Mouse (Mus musculus): ENCODE data around the gene Arvcf. TPM values are rescaled to one million over a fixed set of nuclear protein-coding genes. Genes with fewer than 3 reads are reported as not detected.

Arvcf gene
- polyA plus RNA-seq, 1 experiment from 2014 or later = 64.6 TPM

GRCm38 (mm10) chr16:18370197-18370596 lies 22.2 kb downstream of the Arvcf start:
- no peaks in the 10 kb centered on the region for H3K27me3 ChIP-seq (ENCODE audit: control insufficient read depth, insufficient read depth, low read length)
- WGBS = 91% methylated on average over 3 of the region's 3 CpGs
- DNase-seq (ENCODE audit: low spot score) = no peak
- H3K4me3 ChIP-seq (replicated peaks; ENCODE audit: low read length) = no peak overlapping the region
- H3K27ac ChIP-seq = no peak overlapping the region
- H3K9ac ChIP-seq = no peak overlapping the region
- H3K4me1 ChIP-seq (replicated peaks; ENCODE audit: control insufficient read depth, insufficient read depth, low read length) = no peaks in the 10 kb centered on the region
- no peak overlapping the region for H3K4me2 ChIP-seq (replicated peaks)
- H3K36me3 ChIP-seq (replicated peaks; ENCODE audit: control insufficient read depth, insufficient read depth) = no peaks in the 10 kb centered on the region
- no peaks in the 10 kb centered on the region for H3K9me3 ChIP-seq (ENCODE audit: control insufficient read depth, low read length)
- ATAC-seq (ENCODE audit: low FRiP score) = no peak

GRCm38 (mm10) chr16:18373632-18374031 lies 25.6 kb downstream of the Arvcf start:
- Histone ChIP-seq H3K4me1 (replicated peaks; ENCODE audit: control insufficient read depth, insufficient read depth, low read length) (peaks cover 4% of the 10 kb centered on the region; the same call in 1 of the 2 replicates), H3K4me2 (replicated peaks) (no peak overlapping the region), H3K27ac (no peak overlapping the region), H3K27me3 (ENCODE audit: control insufficient read depth, insufficient read depth, low read length) (no peaks in the 10 kb centered on the region), H3K4me3 (replicated peaks; ENCODE audit: low read length) (no peak overlapping the region), H3K9ac (no peak overlapping the region), H3K9me3 (ENCODE audit: control insufficient read depth, low read length) (no peaks in the 10 kb centered on the region), H3K36me3 (replicated peaks; ENCODE audit: control insufficient read depth, insufficient read depth) (no peaks in the 10 kb centered on the region)
- no peak for DNase-seq (ENCODE audit: low spot score)
- ATAC-seq (ENCODE audit: low FRiP score) = no peak
- WGBS = 91% methylated on average over 4 of the region's 4 CpGs

GRCm38 (mm10) chr16:18376297-18376954 lies 28.4 kb downstream of the Arvcf start:
- H3K9me3 ChIP-seq (ENCODE audit: control insufficient read depth, low read length) = no peaks in the 10 kb centered on the region
- H3K27me3 ChIP-seq (ENCODE audit: control insufficient read depth, insufficient read depth, low read length) = no peaks in the 10 kb centered on the region
- H3K27ac ChIP-seq = no peak overlapping the region
- 88% methylated on average over 7 of the region's 7 CpGs for WGBS
- H3K4me1 ChIP-seq (replicated peaks; ENCODE audit: control insufficient read depth, insufficient read depth, low read length) = peaks cover 26% of the 10 kb centered on the region
- ATAC-seq (ENCODE audit: low FRiP score) (no peak), DNase-seq (ENCODE audit: low spot score) (no peak)
- no peaks in the 10 kb centered on the region for H3K36me3 ChIP-seq (replicated peaks; ENCODE audit: control insufficient read depth, insufficient read depth)
- no peak overlapping the region for H3K9ac ChIP-seq
- H3K4me3 ChIP-seq (replicated peaks; ENCODE audit: low read length) = no peak overlapping the region
- H3K4me2 ChIP-seq (replicated peaks) = no peak overlapping the region

- Histone ChIP-seq H3K9ac (no peak overlapping the region), H3K27me3 (ENCODE audit: control insufficient read depth, insufficient read depth, low read length) (no peaks in the 10 kb centered on the region), H3K4me3 (replicated peaks; ENCODE audit: low read length) (no peak overlapping the region), H3K4me1 (replicated peaks; ENCODE audit: control insufficient read depth, insufficient read depth, low read length) (peaks cover 33% of the 10 kb centered on the region), H3K4me2 (replicated peaks) (no peak overlapping the region), H3K36me3 (replicated peaks; ENCODE audit: control insufficient read depth, insufficient read depth) (no peaks in the 10 kb centered on the region), H3K9me3 (ENCODE audit: control insufficient read depth, low read length) (no peaks in the 10 kb centered on the region), H3K27ac (no peak overlapping the region)
- 23% methylated on average over 3 of the region's 3 CpGs for WGBS
- ATAC-seq (ENCODE audit: low FRiP score) (no peak), DNase-seq (ENCODE audit: low spot score) (no peak)
These were observed 29.2 kb downstream of the Arvcf start for GRCm38 (mm10) chr16:18377203-18377602.

- ATAC-seq (ENCODE audit: low FRiP score) (no peak), DNase-seq (ENCODE audit: low spot score) (no peak)
- peaks cover 36% of the 10 kb centered on the region for H3K4me1 ChIP-seq (replicated peaks; ENCODE audit: control insufficient read depth, insufficient read depth, low read length)
- no peak overlapping the region for H3K9ac ChIP-seq
- no peak overlapping the region for H3K27ac ChIP-seq
- no peaks in the 10 kb centered on the region for H3K27me3 ChIP-seq (ENCODE audit: control insufficient read depth, insufficient read depth, low read length)
- no peak overlapping the region for H3K4me3 ChIP-seq (replicated peaks; ENCODE audit: low read length)
- no peak overlapping the region for H3K4me2 ChIP-seq (replicated peaks)
- H3K36me3 ChIP-seq (replicated peaks; ENCODE audit: control insufficient read depth, insufficient read depth) = no peaks in the 10 kb centered on the region
- 34% methylated on average over 1 of the region's 1 CpGs for WGBS
- no peaks in the 10 kb centered on the region for H3K9me3 ChIP-seq (ENCODE audit: control insufficient read depth, low read length)
These were observed 30.5 kb downstream of the Arvcf start for GRCm38 (mm10) chr16:18378489-18378888.

GRCm38 (mm10) chr16:18379338-18380001 lies 31.5 kb downstream of the Arvcf start:
- no peak for DNase-seq (ENCODE audit: low spot score)
- H3K4me1 ChIP-seq (replicated peaks; ENCODE audit: control insufficient read depth, insufficient read depth, low read length) = peaks cover 44% of the 10 kb centered on the region
- no peaks in the 10 kb centered on the region for H3K36me3 ChIP-seq (replicated peaks; ENCODE audit: control insufficient read depth, insufficient read depth)
- H3K27ac ChIP-seq = peak overlapping the region; percentile 81
- no peak overlapping the region for H3K9ac ChIP-seq
- 44% methylated on average over 8 of the region's 8 CpGs for WGBS
- no peaks in the 10 kb centered on the region for H3K27me3 ChIP-seq (ENCODE audit: control insufficient read depth, insufficient read depth, low read length)
- no peak overlapping the region for H3K4me3 ChIP-seq (replicated peaks; ENCODE audit: low read length)
- no peaks in the 10 kb centered on the region for H3K9me3 ChIP-seq (ENCODE audit: control insufficient read depth, low read length)
- no peak for ATAC-seq (ENCODE audit: low FRiP score)
- H3K4me2 ChIP-seq (replicated peaks) = no peak overlapping the region

GRCm38 (mm10) chr16:18380495-18381063 lies 32.6 kb downstream of the Arvcf start:
- DNase-seq (ENCODE audit: low spot score) = peak; percentile 55
- Histone ChIP-seq H3K27me3 (ENCODE audit: control insufficient read depth, insufficient read depth, low read length) (no peaks in the 10 kb centered on the region), H3K4me3 (replicated peaks; ENCODE audit: low read length) (no peak overlapping the region), H3K4me2 (replicated peaks) (no peak overlapping the region), H3K9ac (no peak overlapping the region), H3K9me3 (ENCODE audit: control insufficient read depth, low read length) (no peaks in the 10 kb centered on the region), H3K4me1 (replicated peaks; ENCODE audit: control insufficient read depth, insufficient read depth, low read length) (peaks cover 44% of the 10 kb centered on the region), H3K36me3 (replicated peaks; ENCODE audit: control insufficient read depth, insufficient read depth) (no peaks in the 10 kb centered on the region), H3K27ac (peak overlapping the region; percentile 81)
- peak; percentile 79 for ATAC-seq (ENCODE audit: low FRiP score)
- 5% methylated on average over 6 of the region's 6 CpGs for WGBS

- Histone ChIP-seq H3K36me3 (replicated peaks; ENCODE audit: control insufficient read depth, insufficient read depth) (no peaks in the 10 kb centered on the region), H3K27me3 (ENCODE audit: control insufficient read depth, insufficient read depth, low read length) (no peaks in the 10 kb centered on the region), H3K27ac (peak overlapping the region; percentile 80), H3K4me3 (replicated peaks; ENCODE audit: low read length) (no peak overlapping the region), H3K4me1 (replicated peaks; ENCODE audit: control insufficient read depth, insufficient read depth, low read length) (peaks cover 44% of the 10 kb centered on the region), H3K9me3 (ENCODE audit: control insufficient read depth, low read length) (no peaks in the 10 kb centered on the region), H3K9ac (no peak overlapping the region), H3K4me2 (replicated peaks) (no peak overlapping the region)
- whole genome bisulfite sequencing = 35% methylated on average over 6 of the region's 6 CpGs
- DNase-seq (ENCODE audit: low spot score) (peak; percentile 66), ATAC-seq (ENCODE audit: low FRiP score) (peak; percentile 25; the same call in 1 of the 2 replicates)
These were observed 33.8 kb downstream of the Arvcf start for GRCm38 (mm10) chr16:18381621-18382258.

GRCm38 (mm10) chr16:18383045-18383726 lies 35.2 kb downstream of the Arvcf start:
- 75% methylated on average over 9 of the region's 9 CpGs for WGBS
- Histone ChIP-seq H3K9me3 (ENCODE audit: control insufficient read depth, low read length) (no peaks in the 10 kb centered on the region), H3K36me3 (replicated peaks; ENCODE audit: control insufficient read depth, insufficient read depth) (no peaks in the 10 kb centered on the region), H3K27me3 (ENCODE audit: control insufficient read depth, insufficient read depth, low read length) (no peaks in the 10 kb centered on the region), H3K4me1 (replicated peaks; ENCODE audit: control insufficient read depth, insufficient read depth, low read length) (peaks cover 56% of the 10 kb centered on the region), H3K9ac (no peak overlapping the region), H3K4me2 (replicated peaks) (no peak overlapping the region), H3K27ac (0 out of 2 replicates have a peak overlapping the region, but pooled peaks have one; percentile 32), H3K4me3 (replicated peaks; ENCODE audit: low read length) (no peak overlapping the region)
- ATAC-seq (ENCODE audit: low FRiP score) (no peak), DNase-seq (ENCODE audit: low spot score) (no peak)

All from hindbrain, embryonic 14.5 days (tissue).